Mouse (Mus musculus): ENCODE data around the gene Ube2t.

Gene Ube2t

GRCm38 (mm10) chr1:134962053-134962803 is at the start of gene Ube2t:
TSS of gene Ube2t (plus strand) at chr1:134962565.
- DNase-seq (ENCODE audit: inconsistent ontology term): peak; percentile 98

GRCm38 (mm10) chr1:134913535-134913934 is 48.8 kb upstream of the Ube2t start:
- no peak for DNase-seq (ENCODE audit: inconsistent ontology term)

- no peak for DNase-seq (ENCODE audit: inconsistent ontology term)
These were observed 46.9 kb upstream of the Ube2t start for GRCm38 (mm10) chr1:134915421-134915820.

DNA sequence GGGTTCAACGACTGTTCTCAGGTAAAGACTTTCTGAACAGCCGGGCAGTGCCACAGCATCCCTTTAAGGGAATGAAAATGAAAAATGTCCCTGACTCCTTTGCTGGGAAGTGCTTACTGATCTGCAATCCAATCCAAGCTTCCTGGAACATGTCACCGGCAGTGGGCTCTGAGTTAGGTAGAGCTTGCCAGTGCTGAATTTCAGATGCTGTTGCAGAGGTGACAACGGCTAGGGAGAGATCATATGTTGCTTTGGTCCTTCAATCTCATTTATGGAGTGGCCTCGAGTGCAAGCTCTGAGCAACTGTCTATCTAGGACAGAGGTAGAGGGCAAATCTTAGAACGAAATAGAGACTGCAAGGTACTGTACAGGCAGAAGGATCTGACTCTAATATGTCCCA is 43.4 kb upstream of the Ube2t start:
- no peak for DNase-seq (ENCODE audit: inconsistent ontology term)

- DNase-seq (ENCODE audit: inconsistent ontology term): no peak
These were observed 29.9 kb upstream of the Ube2t start for GRCm38 (mm10) chr1:134932431-134932830.

DNA sequence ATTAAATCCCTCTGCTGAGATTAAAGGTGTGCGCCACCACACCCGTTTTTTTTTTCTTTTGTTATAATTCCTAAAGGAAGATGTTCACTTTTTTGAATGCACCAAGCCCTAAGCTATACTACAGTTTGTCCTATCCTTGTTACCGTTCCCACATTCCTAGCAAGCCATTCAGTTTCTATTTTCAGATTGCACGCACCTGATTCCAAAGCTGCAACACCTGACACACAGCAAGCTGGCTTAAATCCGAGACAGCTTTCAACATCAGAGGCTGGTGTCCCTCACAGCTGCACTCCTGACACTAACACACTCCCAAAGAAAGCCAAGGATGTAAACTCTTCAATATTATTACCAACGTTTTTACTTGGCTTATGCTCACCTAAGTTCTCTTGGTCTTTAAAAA is 26.0 kb upstream of the Ube2t start:
- DNase-seq (ENCODE audit: inconsistent ontology term): no peak

GRCm38 (mm10) chr1:134938233-134938632 is 24.1 kb upstream of the Ube2t start:
- DNase-seq (ENCODE audit: inconsistent ontology term): no peak

- no peak for DNase-seq (ENCODE audit: inconsistent ontology term)
These were observed 21.5 kb upstream of the Ube2t start for GRCm38 (mm10) chr1:134940863-134941262.

GRCm38 (mm10) chr1:134942898-134943297 is 19.5 kb upstream of the Ube2t start:
- DNase-seq (ENCODE audit: inconsistent ontology term): no peak

DNA sequence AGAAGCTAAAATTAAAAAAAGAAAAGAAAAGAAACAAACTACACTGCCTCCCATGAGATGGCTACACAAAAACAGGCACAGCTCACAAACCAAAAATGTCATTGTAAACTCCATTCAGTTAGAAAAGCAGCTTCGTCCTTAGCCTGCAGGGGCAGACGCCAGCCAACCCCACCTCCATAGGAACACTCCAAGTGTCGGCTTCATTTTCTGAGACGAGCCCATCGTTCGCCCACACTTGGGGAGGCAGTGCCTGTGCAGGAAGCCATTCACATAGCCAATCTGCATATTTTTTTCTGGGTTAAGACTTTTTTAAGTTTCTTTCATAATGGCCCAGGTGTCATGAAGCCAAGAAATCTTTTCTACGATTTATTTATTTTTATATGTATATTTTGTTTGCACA is 14.8 kb upstream of the Ube2t start:
- DNase-seq (ENCODE audit: inconsistent ontology term): no peak

DNA sequence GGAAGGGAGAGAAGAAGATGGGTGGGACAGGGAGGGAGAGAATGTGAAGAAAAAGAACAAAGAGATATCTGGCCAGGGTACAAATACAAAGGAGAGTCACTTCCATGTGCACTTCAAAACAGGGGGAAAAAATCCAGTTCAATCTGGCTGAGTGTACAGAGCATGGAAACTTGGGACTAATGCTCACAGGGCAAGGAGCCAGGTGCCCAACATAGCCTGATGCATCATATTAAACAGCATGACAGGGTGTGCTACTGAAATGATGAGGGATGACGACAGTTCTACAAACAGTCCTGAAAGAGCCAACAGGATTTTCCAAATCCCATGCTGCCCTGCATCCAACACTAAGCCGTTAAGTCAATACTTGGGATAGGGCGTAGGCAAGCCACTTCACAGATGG is 12.4 kb upstream of the Ube2t start:
- peak; percentile 32 for DNase-seq (ENCODE audit: inconsistent ontology term)

DNA sequence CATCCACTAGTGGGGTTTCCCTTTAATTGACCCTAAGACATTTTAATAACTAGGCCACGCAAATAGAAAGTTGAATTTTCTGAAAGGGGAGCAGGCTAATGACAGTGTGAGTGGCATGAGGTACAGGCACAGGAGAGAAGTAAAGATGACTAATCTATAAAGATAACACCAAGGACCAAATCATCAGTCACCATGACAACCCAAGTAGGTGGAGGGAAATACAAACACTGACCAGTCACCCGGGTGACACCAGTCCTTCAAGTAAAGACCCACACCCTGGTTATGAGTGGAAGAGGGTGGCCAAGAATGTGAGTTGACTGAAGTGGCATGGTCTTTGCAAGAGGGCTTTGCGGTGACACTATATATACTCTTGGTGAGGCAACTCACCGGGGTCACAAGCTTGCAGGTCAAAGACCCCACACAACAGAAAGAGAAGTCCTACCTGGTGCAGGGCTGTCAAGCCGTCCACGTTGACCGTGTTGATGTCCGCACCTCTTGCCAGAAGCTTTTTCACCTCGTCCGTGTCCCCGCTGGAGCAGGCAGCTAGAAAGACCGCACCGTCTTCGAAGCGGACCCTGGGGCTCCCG is 7.2 kb upstream of the Ube2t start:
- peak; percentile 48 for DNase-seq (ENCODE audit: inconsistent ontology term)

DNA sequence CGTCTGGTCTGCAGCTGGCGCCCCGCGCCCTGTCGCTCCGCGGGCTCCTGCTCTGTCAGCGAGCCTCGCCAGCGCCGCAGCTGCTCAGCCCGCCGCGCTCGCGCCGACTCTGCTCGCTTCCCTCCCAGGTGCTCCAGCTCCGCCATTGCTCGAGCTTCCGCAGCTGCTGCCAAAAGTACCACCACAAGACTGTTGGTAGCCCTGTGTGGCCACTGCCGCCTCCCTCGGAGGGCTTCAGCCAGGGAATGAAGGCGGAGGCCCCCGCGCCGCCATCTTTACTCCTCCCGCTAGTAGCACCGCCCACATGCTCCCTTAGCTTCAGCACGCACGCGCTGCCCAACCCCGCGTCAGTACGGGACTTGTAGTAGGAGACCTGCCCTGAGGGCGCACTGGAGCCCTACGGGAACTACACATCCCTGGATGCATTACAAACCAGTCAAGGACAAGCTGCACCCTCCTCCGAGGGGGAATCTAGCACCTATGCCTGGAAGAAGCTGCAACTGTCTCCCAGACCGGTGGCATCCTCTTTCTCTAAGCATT is 6.7 kb upstream of the Ube2t start, which contains the start of gene Ppp1r12b:
TSS of gene Ppp1r12b (minus strand) at position 306 of the 540 bp plus-strand sequence.
- DNase-seq (ENCODE audit: inconsistent ontology term): peak; percentile 98

DNA sequence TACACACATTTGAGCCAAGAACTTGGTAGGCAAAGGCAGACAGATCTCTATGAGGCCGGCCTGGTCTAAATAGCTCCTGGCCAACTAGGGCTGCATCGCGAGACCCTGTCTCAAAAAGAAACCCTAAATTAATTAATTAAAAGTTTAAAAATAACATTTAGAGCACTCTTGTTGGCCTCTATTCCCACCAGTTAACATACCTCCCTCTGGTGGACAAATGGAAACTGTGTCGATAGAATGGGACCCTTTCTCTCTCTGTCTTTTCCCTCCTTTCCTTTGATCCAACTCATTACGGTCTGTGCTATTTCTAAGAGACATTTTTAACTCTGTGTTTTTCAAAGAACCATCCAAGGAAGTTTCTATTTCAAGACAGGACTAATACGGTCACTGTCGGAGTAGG is 1.7 kb upstream of the Ube2t start:
- peak; percentile 16 for DNase-seq (ENCODE audit: inconsistent ontology term)

DNA sequence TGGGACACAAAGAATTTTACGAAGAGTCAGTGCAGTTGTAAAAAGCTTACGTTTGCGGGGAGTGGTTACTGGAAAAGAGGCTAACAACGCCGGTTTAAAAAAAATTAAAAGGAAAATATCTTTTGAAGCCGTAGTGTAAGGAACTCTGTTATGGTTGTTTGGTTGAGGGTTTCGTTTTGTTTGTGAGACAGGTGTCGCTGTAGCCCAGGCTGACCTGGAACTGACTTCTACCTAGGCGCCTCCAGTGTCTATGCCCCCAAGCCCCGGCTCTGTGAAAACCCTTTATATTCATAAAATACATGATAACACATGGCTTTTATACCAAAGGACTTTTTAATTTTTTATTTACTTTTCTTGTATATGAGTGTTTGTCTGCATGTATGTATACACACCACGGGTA is 456 bp downstream of the Ube2t start:
- DNase-seq (ENCODE audit: inconsistent ontology term): no peak

- DNase-seq (ENCODE audit: inconsistent ontology term): no peak
These were observed 3.1 kb downstream of the Ube2t start for GRCm38 (mm10) chr1:134965430-134965829.

GRCm38 (mm10) chr1:134972920-134973319 is 10.6 kb downstream of the Ube2t start:
- DNase-seq (ENCODE audit: inconsistent ontology term): no peak

- peak; percentile 66 for DNase-seq (ENCODE audit: inconsistent ontology term)
These were observed 25.0 kb downstream of the Ube2t start for GRCm38 (mm10) chr1:134987173-134987961.

DNA sequence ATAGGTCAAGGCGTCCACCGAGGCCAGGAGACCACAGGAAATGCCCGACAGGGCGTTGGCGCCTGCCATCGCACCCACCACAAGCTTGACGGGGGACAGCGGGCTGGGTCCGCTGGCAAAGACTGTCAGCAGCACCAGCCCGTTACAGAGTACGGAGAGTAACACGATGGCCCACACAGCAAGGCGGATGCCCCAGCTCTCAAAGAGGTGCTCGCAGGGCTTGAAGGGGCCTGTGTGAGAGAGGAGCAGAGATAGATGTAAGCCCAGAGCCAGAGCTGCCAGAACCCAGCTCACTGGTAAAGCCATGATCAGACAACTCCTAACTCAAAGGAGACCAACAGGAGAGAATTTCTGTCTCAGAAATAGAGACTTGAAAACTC is 25.6 kb downstream of the Ube2t start:
- no peak for DNase-seq (ENCODE audit: inconsistent ontology term)

- peak; percentile 71 for DNase-seq (ENCODE audit: inconsistent ontology term)
These were observed 27.0 kb downstream of the Ube2t start for GRCm38 (mm10) chr1:134989372-134989771.

GRCm38 (mm10) chr1:134992046-134992645 is 29.8 kb downstream of the Ube2t start:
- no peak for DNase-seq (ENCODE audit: inconsistent ontology term)

- DNase-seq (ENCODE audit: inconsistent ontology term): no peak
These were observed 32.4 kb downstream of the Ube2t start for GRCm38 (mm10) chr1:134994739-134995138.

All from Muller cell, postnatal 12 days (primary cell).